Mouse (Mus musculus) ES-Bruce4 (cell line): ENCODE data around the gene Wasf2. TPM values are rescaled to one million over a fixed set of nuclear protein-coding genes. Genes with fewer than 3 reads are reported as not detected.

Source experiments
- H3K27ac ChIP-seq: 2 replicates; pipeline ENCODE4 v1.5.1; 2012; ENCODE audit warnings: low read length, inconsistent platforms; ENCODE audit not compliant: insufficient read depth
- H3K27me3 ChIP-seq: 2 replicates; pipeline ENCODE4 v1.6.1; 2012; ENCODE audit warnings: mild to moderate bottlenecking, low read length, inconsistent platforms; ENCODE audit not compliant: control insufficient read depth, poor library complexity, insufficient read depth, severe bottlenecking
- H3K36me3 ChIP-seq: 2 replicates; pipeline ENCODE4 v1.6.1; 2012; ENCODE audit warnings: inconsistent platforms, mild to moderate bottlenecking, low read length, moderate library complexity; ENCODE audit not compliant: control insufficient read depth, poor library complexity, insufficient read depth, severe bottlenecking
- H3K4me1 ChIP-seq: one replicate; pipeline ENCODE4 v1.8.1; 2011; ENCODE audit warnings: low read length; ENCODE audit not compliant: control insufficient read depth, insufficient read depth
- H3K4me3 ChIP-seq: 2 replicates; pipeline ENCODE4 v1.5.1; 2011; ENCODE audit warnings: low read depth, mild to moderate bottlenecking, low read length
- H3K9ac ChIP-seq: 2 replicates; pipeline ENCODE4 v1.6.1; 2012; ENCODE audit warnings: low read depth, mild to moderate bottlenecking, inconsistent platforms; ENCODE audit not compliant: poor library complexity, severe bottlenecking
- H3K9me3 ChIP-seq: replicated peaks from 2 replicates; pipeline ENCODE4 v1.6.1; 2012; ENCODE audit warnings: mild to moderate bottlenecking, low read length, inconsistent platforms; ENCODE audit not compliant: control insufficient read depth, poor library complexity, insufficient read depth, severe bottlenecking
- CTCF ChIP-seq: IDR thresholded peaks from one replicate; pipeline ENCODE4 v1.8.1; 2011; ENCODE audit warnings: low read depth, low read length
- EP300 ChIP-seq: IDR thresholded peaks from 2 replicates; pipeline ENCODE4 v1.6.1; 2011; ENCODE audit warnings: low read depth, low read length; ENCODE audit not compliant: insufficient read depth
- POLR2A ChIP-seq: IDR thresholded peaks from one replicate; pipeline ENCODE4 v1.8.1; 2011; ENCODE audit warnings: low read length; ENCODE audit not compliant: insufficient read depth
- polyA plus RNA-seq: library from polyadenylated mRNA; stranded (reverse); fragments of >200 nt; gene quantifications from 2 replicates; pipeline ENCODE4 v1.2.4, GENCODE M21; 2011; ENCODE audit warnings: low read depth; ENCODE audit not compliant: missing spikeins, insufficient read depth, insufficient read length

The Wasf2 gene
- polyA plus RNA-seq, 1 experiment: 103 TPM

- H3K4me1 ChIP-seq: peaks cover 13% of the 10 kb centered on the region
- H3K27me3 ChIP-seq: no peaks in the 10 kb centered on the region
- no peaks in the 10 kb centered on the region for H3K9me3 ChIP-seq
- no peak for TF ChIP-seq EP300
- TF ChIP-seq POLR2A: no peak
- no peak for TF ChIP-seq CTCF
- peak overlapping the region; percentile 29; the same call in 1 of the 2 replicates for H3K9ac ChIP-seq
- no peaks in the 10 kb centered on the region for H3K36me3 ChIP-seq
- H3K4me3 ChIP-seq: peak overlapping the region; percentile 55
- H3K27ac ChIP-seq: no peak overlapping the region; the same call in 1 of the 2 replicates
Observed at GRCm38 (mm10) chr4:133085783-133086342, 44.4 kb upstream of the Wasf2 start.

- no peak overlapping the region for H3K4me3 ChIP-seq
- TF ChIP-seq CTCF: no peak
- no peak for TF ChIP-seq POLR2A
- no peak for TF ChIP-seq EP300
Observed at GRCm38 (mm10) chr4:133087177-133087714, 43.1 kb upstream of the Wasf2 start.

GRCm38 (mm10) chr4:133087835-133088234 is 42.5 kb upstream of the Wasf2 start:
- no peak overlapping the region for H3K9ac ChIP-seq
- TF ChIP-seq EP300 (no peak), CTCF (no peak), POLR2A (no peak)

More at GRCm38 (mm10) chr4:133087177-133087714, 43.1 kb upstream of the Wasf2 start:
- Histone ChIP-seq H3K27ac (no peak overlapping the region), H3K4me1 (peaks cover 15% of the 10 kb centered on the region), H3K36me3 (no peaks in the 10 kb centered on the region), H3K9ac (no peak overlapping the region), H3K9me3 (no peaks in the 10 kb centered on the region), H3K27me3 (no peaks in the 10 kb centered on the region)

GRCm38 (mm10) chr4:133089319-133089718 is 41.0 kb upstream of the Wasf2 start:
- Histone ChIP-seq H3K4me1 (peaks cover 19% of the 10 kb centered on the region), H3K9ac (no peak overlapping the region), H3K27me3 (no peaks in the 10 kb centered on the region), H3K4me3 (no peak overlapping the region), H3K9me3 (no peaks in the 10 kb centered on the region), H3K27ac (no peak overlapping the region), H3K36me3 (no peaks in the 10 kb centered on the region)
- TF ChIP-seq EP300 (no peak), POLR2A (no peak), CTCF (no peak)

More at GRCm38 (mm10) chr4:133087835-133088234, 42.5 kb upstream of the Wasf2 start:
- H3K4me3 ChIP-seq: no peak overlapping the region
- H3K27me3 ChIP-seq: no peaks in the 10 kb centered on the region
- H3K27ac ChIP-seq: no peak overlapping the region
- no peaks in the 10 kb centered on the region for H3K36me3 ChIP-seq
- H3K9me3 ChIP-seq: no peaks in the 10 kb centered on the region
- H3K4me1 ChIP-seq: peaks cover 15% of the 10 kb centered on the region

GRCm38 (mm10) chr4:133089802-133090201 is 40.5 kb upstream of the Wasf2 start:
- no peak overlapping the region for H3K27ac ChIP-seq

GRCm38 (mm10) chr4:133090276-133090719 is 40.0 kb upstream of the Wasf2 start:
- Histone ChIP-seq H3K4me1 (peaks cover 19% of the 10 kb centered on the region), H3K27ac (0 out of 2 replicates have a peak overlapping the region, but pooled peaks have one; percentile 7), H3K36me3 (no peaks in the 10 kb centered on the region), H3K4me3 (no peak overlapping the region), H3K9me3 (no peaks in the 10 kb centered on the region), H3K27me3 (no peaks in the 10 kb centered on the region), H3K9ac (no peak overlapping the region)
- TF ChIP-seq POLR2A (no peak), CTCF (no peak), EP300 (no peak)

More at GRCm38 (mm10) chr4:133089802-133090201, 40.5 kb upstream of the Wasf2 start:
- TF ChIP-seq POLR2A (no peak), EP300 (no peak), CTCF (no peak)
- no peaks in the 10 kb centered on the region for H3K36me3 ChIP-seq
- H3K9ac ChIP-seq: no peak overlapping the region
- peaks cover 19% of the 10 kb centered on the region for H3K4me1 ChIP-seq
- no peak overlapping the region for H3K4me3 ChIP-seq
- H3K9me3 ChIP-seq: no peaks in the 10 kb centered on the region
- no peaks in the 10 kb centered on the region for H3K27me3 ChIP-seq
